Mouse (Mus musculus) c-Kit-positive CD71-negative TER-119-negative erythroid progenitor cells, embryonic 14.5 days (primary cell): ENCODE results near the gene Olfr980.
"Not testable (repeated sequence)": the region's sequence is repeated elsewhere in the genome, so short reads cannot be mapped to it uniquely, and the experiment has no call there.

Experiments used
- DNase-seq: peaks from one replicate; pipeline ENCODE4 v3.0.0-alpha.2; 2013; ENCODE audit warnings: low read depth

The Olfr980 gene

GRCm38 (mm10) chr9:40009482-40009881 lies at the start of gene Olfr980:
Gene Olfr980 (minus strand): TSS chr9:40009582.
- no peak for DNase-seq

DNA sequence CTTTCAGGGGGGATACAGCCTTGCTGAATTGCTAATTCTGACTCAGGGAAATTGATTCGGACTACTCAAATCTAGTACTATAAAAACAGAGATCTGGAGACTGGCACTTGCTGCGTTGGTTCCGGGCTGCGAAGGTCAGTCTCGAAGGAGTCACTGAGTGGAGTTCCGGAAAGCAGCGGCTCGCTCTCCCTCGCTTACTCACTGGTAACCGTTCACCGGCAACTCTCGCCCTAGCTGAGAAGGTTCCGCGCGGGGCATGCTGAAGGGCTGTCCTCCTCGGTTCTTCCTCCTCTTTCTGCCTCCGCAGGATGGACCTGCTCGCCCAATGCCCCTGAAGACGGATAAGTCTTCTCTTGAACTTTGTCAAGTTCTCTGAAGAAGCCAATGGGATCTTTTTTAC lies 40.8 kb upstream of the Olfr980 start:
- DNase-seq: no peak

GRCm38 (mm10) chr9:40021164-40021563 lies 11.8 kb upstream of the Olfr980 start, which contains the start of gene Olfr981:
Gene Olfr981 (plus strand): TSS chr9:40021464.
- no peak for DNase-seq

GRCm38 (mm10) chr9:40003365-40003764 lies 6.0 kb downstream of the Olfr980 start, which contains the start of gene Olfr979:
Gene Olfr979 (minus strand): TSS chr9:40003465.
- no peak for DNase-seq

- DNase-seq: no peak
These were observed 17.6 kb downstream of the Olfr980 start, which contains the start of gene Olfr978 for GRCm38 (mm10) chr9:39991813-39992212. Gene Olfr978 (plus strand): TSS chr9:39992113.

DNA sequence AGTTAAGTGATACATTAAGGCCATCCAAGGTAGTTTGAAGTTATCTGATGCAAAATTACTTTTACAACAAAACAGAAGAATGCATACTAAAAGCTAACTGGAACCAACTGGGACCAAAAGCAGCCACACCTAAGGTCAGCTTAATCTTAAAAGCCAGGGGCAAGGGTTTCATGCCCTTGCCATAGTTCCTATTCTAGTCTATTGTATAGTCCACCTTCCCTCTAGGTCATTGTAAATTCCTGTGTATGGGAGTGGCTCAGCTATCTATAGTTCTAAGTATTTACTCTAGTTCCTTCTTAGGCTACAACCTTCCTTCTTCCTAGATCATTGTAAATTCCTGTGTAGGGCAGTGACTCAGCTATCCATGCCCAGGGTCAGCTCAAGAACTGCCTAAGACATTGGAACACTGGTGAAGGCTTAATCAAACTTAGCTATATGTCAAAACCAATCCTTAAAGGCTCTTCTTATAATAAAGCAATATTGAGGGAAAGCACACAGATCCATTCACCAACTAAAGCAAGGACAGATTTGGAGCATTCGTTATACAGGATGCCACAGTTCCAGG lies 32.7 kb downstream of the Olfr980 start:
- DNase-seq: not testable (repeated sequence)

DNA sequence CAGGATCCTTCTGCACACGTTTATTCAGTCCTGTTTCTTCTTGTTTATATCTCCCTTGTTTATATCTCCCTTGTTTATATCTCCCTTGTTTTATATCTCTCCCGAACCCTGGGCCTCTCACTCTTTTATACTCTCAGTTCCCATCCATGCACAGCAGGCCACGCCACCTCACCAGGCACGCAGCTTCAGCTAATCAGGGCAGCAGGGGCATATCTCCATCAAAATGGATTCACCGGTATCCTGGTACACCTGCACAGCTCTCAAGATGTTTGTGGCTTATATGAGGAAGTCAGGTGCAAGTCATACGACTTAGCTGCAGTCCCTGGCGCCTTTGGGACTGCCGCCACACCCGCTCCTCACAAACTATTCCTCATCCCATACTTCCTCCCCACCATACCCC lies 48.3 kb downstream of the Olfr980 start, which contains the start of gene Olfr976:
Olfr976 (minus strand) TSS at position 101 of the 400 bp plus-strand sequence.
- DNase-seq: not testable (repeated sequence)
